Mouse (Mus musculus): ENCODE results near the gene Mrs2.
A peak's percentile ranks its signal among the peaks of the same experiment; 100 is the strongest.

The Mrs2 gene

GRCm38 (mm10) chr13:25019793-25020539 is at the start of gene Mrs2:
TSS of gene Mrs2 (minus strand) at chr13:25020379.
- peak; percentile 82 for DNase-seq (ENCODE audit: low spot score)

DNA sequence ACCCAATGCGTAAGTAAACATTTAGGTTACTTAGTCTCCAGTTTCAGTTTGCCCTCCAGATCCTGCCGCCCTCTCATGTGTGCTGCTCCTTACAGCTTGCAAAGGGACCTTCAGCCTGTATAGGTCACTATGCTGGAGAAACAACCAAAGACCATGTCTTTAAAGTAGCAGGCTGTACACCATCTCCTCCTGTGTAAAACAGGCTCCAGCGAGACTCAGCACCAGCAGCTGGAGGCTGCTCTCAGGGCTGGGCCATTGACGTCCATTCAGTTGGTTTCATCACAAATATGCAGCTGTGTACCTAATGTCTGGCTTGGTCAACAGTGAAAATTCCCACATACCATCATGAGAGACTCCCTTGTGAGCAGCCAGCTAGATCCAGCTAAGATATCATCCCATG is 49.6 kb upstream of the Mrs2 start:
- DNase-seq (ENCODE audit: low spot score): no peak

DNA sequence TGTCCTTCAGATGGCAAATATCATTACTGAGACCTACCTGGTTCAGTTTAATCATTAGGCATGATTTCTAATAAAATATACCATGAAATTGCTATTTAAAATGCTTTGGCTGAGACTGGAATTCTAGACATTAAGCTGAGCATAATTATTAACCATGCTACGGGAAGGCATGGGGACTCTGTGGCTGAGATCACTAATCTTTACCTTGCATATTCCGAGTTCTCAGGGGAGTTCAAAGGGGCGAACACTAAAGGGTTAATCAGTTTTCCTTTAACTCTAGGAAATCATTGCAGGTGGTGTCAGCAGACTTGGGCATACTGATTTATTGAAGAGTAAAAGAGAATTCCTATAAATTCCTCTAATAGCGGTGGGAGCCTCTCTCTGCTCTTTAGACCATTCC is 47.0 kb upstream of the Mrs2 start:
- no peak for DNase-seq (ENCODE audit: low spot score)

DNA sequence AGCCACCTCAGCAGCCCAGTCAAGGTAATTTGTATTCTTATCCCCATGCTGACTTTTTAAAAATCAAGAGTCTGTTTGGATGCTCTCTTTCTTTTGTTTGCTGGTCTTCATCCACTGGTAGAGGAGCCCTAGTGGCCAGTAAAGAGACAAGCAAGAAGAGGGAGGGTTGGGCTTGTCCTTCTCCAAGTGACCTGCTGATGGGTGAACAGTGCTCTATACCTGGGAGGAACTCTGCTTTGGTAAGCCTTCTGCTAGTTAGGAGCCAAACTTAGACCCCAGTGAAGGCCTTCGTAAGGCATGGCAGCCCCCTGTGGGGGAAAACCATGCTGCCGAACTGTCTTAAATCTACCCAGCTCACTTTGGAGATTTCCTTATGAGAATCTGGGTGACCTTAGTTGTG is 46.5 kb upstream of the Mrs2 start:
- DNase-seq (ENCODE audit: low spot score): no peak

DNA sequence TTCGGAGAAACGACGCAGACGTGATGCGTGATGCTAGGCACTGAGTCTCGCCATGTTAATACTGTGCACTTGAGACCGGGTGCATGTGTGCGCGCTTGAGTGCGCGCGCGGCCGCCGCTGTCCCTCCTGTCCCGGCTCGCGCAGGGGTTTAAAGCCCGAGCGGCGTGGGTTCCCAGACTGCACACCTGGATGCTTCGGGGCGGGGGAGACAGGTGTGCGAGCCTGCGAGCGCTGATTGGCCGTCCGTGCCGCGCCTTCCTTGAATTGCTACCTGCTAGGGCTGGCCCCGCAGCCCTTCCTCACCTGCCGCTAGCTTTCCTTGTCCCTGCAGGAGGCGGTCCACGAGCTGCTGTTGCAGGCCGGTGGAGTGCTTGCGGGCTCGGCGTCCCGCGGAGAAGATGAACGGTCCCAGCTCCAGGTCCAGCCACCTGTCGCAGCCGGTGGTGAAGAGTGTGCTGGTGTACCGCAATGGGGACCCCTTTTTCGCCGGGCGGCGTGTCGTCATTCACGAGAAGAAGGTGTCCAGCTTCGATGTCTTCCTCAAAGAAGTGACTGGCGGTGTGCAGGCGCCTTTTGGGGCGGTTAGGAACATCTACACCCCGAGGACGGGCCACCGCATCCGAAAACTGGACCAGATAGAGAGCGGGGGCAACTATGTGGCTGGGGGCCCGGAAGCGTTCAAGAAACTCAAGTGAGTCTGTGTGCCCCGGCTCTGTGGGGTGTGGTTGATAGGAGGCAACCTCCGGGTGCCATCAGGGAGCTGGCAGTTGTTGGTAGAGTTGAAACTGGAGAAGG is 35.9 kb upstream of the Mrs2 start, which contains the start of gene Dcdc2a:
TSS of gene Dcdc2a (plus strand) at position 132 of the 795 bp plus-strand sequence.
- no peak for DNase-seq (ENCODE audit: low spot score)

- DNase-seq (ENCODE audit: low spot score): peak; percentile 65
Measured at GRCm38 (mm10) chr13:25055111-25055554, 35.0 kb upstream of the Mrs2 start.

GRCm38 (mm10) chr13:25052671-25053070 is 32.5 kb upstream of the Mrs2 start:
- no peak for DNase-seq (ENCODE audit: low spot score)

DNA sequence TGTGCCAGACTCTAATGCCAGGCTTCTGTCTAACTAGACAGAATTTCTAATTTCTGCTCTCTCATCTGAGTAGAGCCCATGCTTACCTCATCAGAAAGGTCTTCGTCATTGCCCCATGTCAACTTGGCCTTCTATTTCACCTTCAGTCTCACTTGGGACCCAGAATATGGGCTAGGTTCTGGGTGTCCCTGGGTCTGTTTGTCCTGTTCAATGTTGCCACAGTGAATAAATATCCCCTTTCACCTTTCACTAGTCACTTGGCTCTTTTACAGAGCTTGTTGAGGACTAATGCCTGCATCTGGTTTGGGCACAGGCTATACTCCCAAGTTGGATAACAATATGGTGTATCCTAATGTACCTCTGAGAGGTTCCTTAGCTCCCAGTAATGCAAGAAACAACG is 19.3 kb upstream of the Mrs2 start:
- DNase-seq (ENCODE audit: low spot score): no peak

GRCm38 (mm10) chr13:25027114-25027425 is 6.9 kb upstream of the Mrs2 start:
- DNase-seq (ENCODE audit: low spot score): no peak

GRCm38 (mm10) chr13:25026409-25027113 is 6.4 kb upstream of the Mrs2 start:
- DNase-seq (ENCODE audit: low spot score): no peak

GRCm38 (mm10) chr13:25024655-25025054 is 4.5 kb upstream of the Mrs2 start:
- no peak for DNase-seq (ENCODE audit: low spot score)

- DNase-seq (ENCODE audit: low spot score): no peak
Measured at GRCm38 (mm10) chr13:25023129-25023528, 3.0 kb upstream of the Mrs2 start.

DNA sequence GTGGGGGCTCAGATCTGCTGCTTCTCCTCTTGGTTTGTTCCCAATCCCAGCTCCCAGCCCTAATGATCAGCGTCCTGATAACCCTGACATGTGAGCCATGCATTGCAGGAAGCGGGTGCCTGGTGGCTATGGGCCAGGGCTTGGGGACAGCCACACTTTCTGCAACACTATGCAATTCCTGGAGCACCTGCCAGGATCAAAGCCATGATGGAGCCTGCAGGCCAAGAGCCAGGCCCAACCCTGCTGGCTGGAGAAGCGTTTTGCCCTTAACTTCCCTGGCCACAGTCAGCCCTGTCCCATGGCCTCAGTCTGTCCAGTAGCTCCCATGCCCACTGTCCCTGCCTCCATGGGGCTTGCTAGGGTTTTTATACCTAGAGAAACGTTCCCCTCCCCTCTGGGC is 2.2 kb upstream of the Mrs2 start:
- DNase-seq (ENCODE audit: low spot score): no peak

- DNase-seq (ENCODE audit: low spot score): no peak
Measured at GRCm38 (mm10) chr13:25020540-25020892, 337 bp upstream of the Mrs2 start.

GRCm38 (mm10) chr13:25018316-25018715 is 1.9 kb downstream of the Mrs2 start:
- DNase-seq (ENCODE audit: low spot score): no peak

DNA sequence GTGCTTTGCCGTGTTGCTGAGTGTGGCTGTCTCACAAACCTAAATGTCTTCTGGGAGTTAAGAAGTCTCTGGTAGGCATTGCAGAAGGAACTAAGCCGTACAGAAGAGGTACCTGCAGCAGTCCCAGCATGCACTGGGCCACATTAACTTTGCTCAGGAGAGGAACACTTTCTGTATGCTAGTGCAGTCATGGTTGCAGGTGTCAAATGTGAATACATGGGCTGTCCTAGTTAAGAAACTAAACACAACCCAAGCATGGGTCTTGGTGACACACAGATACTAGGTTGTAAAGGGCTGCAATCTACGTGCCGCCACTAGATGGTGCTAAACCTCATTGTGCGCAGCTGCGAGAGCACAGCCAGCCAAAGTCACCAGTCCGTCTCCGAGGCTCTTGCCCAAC is 13.1 kb downstream of the Mrs2 start:
- no peak for DNase-seq (ENCODE audit: low spot score)

GRCm38 (mm10) chr13:25002965-25003364 is 17.2 kb downstream of the Mrs2 start:
- DNase-seq (ENCODE audit: low spot score): no peak

DNA sequence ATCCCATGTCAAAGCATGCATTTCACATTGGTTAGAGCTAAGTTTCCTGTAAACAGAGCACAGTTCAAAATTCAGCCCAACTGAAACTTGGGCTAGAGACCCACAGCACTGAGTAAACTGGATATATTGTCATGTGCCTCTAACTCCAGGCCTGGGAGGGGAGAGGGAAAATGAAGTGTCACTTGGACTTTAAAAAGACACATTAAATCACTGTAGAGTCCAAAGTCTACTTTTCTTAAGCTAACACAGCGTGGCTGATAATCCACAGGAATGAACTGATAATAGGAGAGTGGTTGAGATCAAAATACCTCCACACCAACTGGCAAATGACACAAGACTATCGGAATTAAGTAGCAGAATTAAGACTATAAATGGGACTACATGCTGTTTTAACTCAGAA is 20.6 kb downstream of the Mrs2 start:
- DNase-seq (ENCODE audit: low spot score): no peak

- DNase-seq (ENCODE audit: low spot score): no peak
Measured at GRCm38 (mm10) chr13:24993160-24993559, 27.0 kb downstream of the Mrs2 start.

DNA sequence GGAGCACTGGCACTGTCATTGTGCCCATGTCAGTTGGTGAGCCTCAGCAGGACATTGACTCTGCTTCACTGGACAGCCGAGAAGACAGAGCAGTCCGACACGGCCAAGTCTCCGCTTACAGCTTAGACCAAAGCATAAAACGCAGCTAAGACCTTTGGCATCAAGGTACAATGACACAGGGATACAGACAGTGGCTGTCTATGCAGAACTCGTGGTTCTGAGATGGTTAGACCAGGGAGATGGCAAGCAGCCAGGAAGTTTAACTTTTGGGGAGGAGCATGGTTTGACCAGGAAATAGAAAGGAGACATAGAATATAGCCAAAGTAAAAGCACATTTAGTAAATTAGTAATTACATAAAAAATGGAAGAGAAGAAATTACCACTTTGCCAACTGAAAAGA is 31.2 kb downstream of the Mrs2 start:
- DNase-seq (ENCODE audit: low spot score): no peak

- no peak for DNase-seq (ENCODE audit: low spot score)
Measured at GRCm38 (mm10) chr13:24988391-24988790, 31.8 kb downstream of the Mrs2 start.

DNA sequence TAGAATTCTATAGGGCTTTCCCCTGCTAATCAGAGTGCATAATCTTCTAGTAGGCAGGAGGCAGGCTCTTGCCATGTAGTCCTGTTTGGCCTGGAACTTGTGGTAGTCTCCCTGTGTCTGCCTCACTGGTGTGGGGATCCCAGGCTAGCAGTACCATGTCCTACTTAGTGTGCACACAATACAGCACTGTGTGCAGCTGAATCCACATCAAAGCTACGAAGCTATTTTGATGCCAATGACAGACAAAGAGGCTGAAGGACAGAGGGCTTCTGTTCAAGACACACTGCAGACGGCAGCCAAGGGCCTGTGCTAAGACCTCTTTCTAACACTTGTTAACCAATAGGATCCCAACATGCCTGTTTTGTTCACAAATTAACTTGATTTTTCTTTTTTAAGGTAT is 34.7 kb downstream of the Mrs2 start:
- peak; percentile 42 for DNase-seq (ENCODE audit: low spot score)

- DNase-seq (ENCODE audit: low spot score): no peak
Measured at GRCm38 (mm10) chr13:24981031-24981430, 39.1 kb downstream of the Mrs2 start.

All from left cerebral cortex, adult 11 months (tissue).